Mouse (Mus musculus) ZHBTc4 (cell line): ENCODE results near the gene Metap2.
A peak's percentile ranks its signal among the peaks of the same experiment; 100 is the strongest.
"Not testable (repeated sequence)": the region's sequence is repeated elsewhere in the genome, so short reads cannot be mapped to it uniquely, and the experiment has no call there.

ENCODE experiments used
- DNase-seq: peaks from one replicate; pipeline ENCODE4 v3.0.0-alpha.2; 2011; ENCODE audit warnings: low read depth, low spot score

Metap2 gene

DNA sequence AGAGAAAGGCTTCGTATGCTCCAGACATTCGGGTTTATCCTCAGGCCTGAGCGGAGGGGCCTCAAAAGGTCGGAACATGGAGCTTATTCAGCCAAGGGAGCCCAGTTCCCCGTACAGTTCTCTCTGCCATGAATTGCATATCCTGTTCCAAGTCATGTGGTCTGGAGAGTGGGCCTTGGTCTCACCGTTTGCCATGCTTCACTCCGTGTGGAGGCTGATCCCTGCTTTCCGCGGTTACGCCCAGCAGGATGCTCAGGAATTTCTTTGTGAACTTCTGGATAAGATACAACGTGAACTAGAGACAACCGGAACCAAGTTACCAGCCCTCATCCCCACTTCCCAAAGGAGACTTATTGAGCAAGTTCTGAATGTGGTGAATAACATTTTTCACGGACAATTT, 50.2 kb downstream of the Metap2 start:
- peak; percentile 64 for DNase-seq

DNA sequence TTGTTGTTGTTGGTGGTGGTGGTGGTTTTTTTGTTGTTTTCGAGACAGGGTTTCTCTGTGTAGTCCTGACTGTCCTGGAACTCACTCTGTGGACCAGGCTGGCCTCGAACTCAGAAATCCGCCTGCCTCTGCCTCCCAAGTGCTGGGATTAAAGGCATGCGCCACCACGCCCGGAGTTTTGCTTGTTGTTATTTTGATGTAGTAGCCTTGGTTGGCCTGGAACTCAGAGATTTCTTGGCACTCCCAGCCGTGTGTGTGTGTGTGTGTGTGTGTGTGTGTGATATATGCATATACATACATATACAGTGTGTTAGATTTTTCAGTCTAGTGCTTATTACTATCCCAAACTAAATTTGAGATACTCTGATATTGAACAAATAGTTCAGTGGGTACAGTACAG, 61.8 kb downstream of the Metap2 start:
- peak; percentile 51 for DNase-seq

DNA sequence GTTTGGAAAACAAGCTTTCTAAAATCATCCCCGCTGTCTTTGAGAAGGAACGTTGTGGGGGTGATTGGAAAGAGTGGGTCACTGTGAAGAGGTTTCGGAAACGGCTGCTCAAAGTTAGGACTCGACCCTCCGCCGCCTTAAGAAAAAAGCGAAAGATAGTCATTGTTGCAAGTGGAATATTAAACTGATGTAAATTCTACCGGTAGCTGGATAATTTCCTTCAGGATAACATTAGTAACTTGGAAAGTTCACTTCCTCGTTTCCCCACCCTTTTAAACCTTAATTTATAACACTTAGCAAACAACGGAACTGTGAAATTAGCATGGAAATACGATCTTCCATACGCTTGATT, 62.5 kb downstream of the Metap2 start:
- DNase-seq = no peak

DNA sequence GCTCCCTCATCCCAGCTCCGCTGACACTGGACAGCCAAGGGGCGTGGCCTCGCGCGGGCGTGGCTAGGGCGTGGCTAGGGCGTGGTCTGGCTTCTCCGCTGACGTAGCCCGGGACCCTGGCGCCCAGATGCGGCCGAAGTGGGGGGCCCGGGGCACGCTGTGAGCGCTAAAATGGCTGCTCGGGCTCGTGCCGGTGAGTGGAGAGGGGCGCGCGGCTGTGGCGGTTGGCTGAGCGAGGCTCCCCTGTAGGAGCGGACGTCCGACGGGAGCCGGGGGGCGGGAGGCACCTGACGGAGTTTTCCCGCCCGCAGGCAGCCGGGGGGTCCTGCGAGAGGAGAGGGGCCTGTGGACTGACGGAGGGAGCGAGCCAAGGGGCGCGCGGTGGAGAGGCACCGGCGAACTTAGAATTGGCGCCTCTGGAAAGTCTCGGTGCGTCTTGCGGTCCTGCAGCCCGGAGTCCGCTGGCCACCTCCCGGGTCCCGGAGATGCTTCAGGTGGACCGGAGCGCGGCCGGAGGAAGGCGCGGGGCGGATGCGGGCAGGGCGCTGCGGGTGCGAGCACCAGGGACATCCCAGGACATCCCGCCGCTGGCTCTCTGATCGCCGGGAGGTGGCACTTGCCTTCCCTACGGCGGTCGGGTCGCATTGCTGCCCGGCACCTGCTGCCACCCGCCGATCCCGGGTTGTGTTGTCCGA, 63.0 kb downstream of the Metap2 start:
- peak; percentile 76 for DNase-seq

- no peak for DNase-seq
Measured at GRCm38 (mm10) chr10:93833370-93833698, 63.6 kb downstream of the Metap2 start.

- no peak for DNase-seq
Measured at GRCm38 (mm10) chr10:93832811-93833210, 64.1 kb downstream of the Metap2 start.

- no peak for DNase-seq
Measured at GRCm38 (mm10) chr10:93831730-93832574, 64.9 kb downstream of the Metap2 start.

DNA sequence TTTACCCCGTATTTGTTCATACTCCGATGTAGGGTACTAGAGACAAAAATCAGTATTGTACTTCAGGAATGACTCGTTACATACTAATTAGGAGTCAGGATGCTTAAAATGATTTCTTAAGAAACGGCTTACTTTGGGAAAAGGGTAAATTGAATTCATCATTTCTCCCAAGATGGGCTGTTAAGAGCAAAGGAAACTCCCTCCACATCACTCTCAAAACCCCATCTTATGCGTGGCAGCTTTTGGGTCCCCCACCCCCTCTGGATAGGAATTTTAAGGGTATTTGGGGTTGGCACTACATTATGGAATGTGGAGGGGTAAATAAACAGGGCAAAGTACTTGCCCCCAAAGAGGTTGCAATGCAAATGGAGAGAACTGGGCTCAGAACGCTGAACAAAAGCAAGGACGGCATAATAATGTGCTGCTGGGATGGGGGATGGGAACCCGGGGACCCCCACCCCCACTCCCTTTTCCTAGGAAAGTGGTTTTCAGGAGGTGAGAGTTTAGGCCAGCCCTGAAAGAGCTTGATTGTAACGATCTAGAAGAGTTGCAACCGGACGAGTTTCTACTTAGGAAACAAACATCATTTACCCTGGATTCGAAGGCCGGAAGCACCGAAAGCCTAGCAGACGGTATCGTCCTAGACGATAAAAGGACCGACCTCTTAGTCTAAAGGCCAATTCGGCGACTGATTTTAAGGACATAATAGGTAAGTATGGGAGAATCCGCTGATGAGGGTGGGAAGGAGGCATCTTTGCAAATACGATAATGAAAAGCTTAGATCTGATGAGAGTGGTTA, 65.8 kb downstream of the Metap2 start, which contains the start of gene Usp44:
Gene Usp44 (plus strand): TSS at position 625 of the 799 bp plus-strand sequence.
- no peak for DNase-seq

GRCm38 (mm10) chr10:93829898-93830831, 66.7 kb downstream of the Metap2 start:
- no peak for DNase-seq

DNA sequence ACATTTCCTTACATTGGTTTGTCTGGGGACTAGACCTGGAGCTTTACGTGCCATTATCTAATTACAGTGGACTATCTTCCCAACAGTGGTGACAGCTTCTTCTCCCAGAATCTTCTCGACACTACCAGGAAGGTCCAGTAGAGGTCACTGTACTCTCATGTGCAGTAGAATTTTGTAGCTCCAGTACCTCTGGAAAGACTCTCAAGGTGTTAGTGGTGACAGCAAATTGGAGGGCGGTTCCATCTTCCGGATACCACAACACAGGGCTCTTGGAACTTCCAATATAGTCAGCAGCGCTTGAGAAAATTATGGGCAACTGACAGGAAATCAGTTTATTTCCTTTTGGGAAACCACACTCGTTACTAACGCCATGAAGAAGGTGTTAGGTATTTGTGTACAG, 78.2 kb downstream of the Metap2 start:
- DNase-seq = peak; percentile 87

DNA sequence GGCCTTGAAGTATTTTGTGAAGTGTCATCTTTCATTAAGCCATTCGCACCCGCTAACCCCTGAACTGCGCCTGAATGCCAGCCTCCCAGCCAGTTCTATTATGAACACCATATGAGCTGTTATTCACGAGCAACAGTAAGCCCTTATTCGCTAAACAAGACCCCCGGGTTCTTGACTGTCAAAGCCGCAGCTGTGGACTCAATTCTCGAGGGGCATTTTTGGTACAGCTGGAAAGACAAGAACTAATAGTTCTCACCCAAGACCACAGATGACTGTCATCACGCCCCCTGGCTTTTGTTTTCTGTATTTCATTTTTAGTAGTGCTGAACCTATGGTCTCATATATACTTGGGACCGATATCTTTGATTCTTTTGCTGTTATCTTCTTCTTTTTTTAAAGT, 83.1 kb downstream of the Metap2 start:
- no peak for DNase-seq

- DNase-seq = peak; percentile 80
Measured at GRCm38 (mm10) chr10:93812774-93813415, 84.0 kb downstream of the Metap2 start.

DNA sequence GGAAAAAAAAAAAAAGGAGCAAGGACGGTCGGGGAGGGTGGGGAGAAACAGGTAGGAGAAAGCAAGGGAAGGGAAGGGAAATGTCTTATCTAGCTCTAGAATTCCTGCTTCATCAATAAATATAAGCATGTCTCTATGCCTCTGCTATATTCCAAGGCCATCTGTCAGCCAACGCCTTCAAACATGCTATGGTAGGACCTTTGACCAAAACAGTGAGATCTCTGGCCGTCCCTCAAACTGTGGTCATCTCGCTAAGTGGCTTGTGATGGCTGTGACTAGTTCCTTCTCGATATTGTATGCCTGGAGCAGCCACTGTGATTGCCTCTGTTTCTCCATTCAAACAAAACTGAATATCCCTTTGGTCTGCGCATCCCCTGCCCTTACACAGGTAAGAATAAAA, 84.8 kb downstream of the Metap2 start:
- no peak for DNase-seq

DNA sequence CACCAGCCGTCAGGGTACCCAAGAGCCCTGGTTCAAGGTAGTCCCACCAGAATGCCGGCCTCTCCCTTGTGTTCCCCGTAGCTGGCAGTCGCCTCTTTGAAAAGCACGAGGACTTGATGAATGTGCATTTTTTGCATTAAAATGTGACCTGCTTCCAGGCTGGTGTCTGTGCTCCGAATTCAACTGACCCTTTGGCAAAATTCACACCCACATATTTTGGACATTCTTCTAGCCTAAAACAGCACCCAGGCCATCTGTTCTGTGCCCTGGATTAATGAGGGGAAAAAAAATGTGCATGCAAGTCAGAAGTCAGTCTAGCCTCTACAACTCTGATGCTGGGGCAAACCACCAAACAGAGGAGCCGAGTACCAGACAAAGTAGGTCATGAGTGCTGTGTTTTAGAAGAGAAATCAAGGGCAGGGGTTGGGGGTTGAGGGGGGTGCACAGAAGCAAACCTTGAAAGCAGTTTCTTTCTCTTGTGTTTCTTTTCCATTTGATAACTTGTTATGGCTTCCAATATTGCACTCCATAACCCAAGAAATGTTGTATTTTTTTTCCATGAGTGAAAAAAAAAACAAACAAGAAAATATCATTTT, 86.2 kb downstream of the Metap2 start:
- DNase-seq = no peak

- DNase-seq = not testable (repeated sequence)
Measured at GRCm38 (mm10) chr10:93809438-93809837, 87.5 kb downstream of the Metap2 start.
